18 mouse cellular contexts compared by ENCODE assay signal in the genomic region with DNA sequence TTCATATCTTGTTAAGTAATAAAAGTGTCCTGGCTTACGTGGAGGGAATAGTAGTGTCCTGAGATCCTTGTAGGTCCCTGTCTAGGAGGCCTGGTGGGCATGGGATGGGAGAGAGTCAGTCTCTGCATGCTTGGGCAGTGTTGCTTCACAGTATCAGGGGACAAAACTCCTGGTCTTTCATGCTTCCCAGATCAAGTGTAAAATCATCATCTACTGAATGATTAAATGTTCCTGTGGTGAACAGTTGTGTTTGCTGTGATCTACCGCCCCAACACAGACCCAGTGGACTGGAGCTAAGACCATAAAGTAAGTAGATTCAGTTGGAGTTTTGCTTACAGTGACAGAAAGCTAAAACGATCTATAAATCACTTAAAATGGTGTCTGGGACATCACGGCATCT.
"Had no signal": no experiment of that assay in that cellular context is flagged by ENCODE, and none has a peak within 500 bp of the region (broad histone marks: within the 10 kb centered on the region; RNA-seq: fewer than 3 reads in every experiment).

No protein-coding gene starts in this region.

- H3K4me3 ChIP-seq: midbrain, embryonic 10.5 days; midbrain, embryonic 12.5 days; myocyte; neural tube, embryonic 13.5 days; neural tube, embryonic 15.5 days had no signal

- DNase-seq: lung, embryonic 14.5 days; lung, postnatal 10 days; lung, postnatal 4 days; midbrain, embryonic 14.5 days; retina, postnatal 1 day; right cerebral cortex, adult 18-20 months; right cerebral cortex, postnatal 25 days; right cerebral cortex, postnatal 4 days; spleen, adult 18-20 months; thymus, adult 18-20 months; thymus, postnatal 14 days; thymus, postnatal 36 days had no signal

- ATAC-seq: midbrain, embryonic 16.5 days had no signal

- H3K4me1 ChIP-seq: midbrain, embryonic 10.5 days; midbrain, embryonic 12.5 days; neural tube, embryonic 15.5 days had no signal

- H3K9me3 ChIP-seq: midbrain, embryonic 10.5 days; neural tube, embryonic 13.5 days; neural tube, embryonic 15.5 days had no signal

- H3K9ac ChIP-seq: lung, embryonic 14.5 days; midbrain, embryonic 12.5 days; neural tube, embryonic 13.5 days; neural tube, embryonic 15.5 days had no signal

- H3K27ac ChIP-seq: midbrain, embryonic 10.5 days; midbrain, embryonic 12.5 days; neural tube, embryonic 13.5 days; neural tube, embryonic 15.5 days had no signal

- H3K36me3 ChIP-seq: midbrain, embryonic 10.5 days; midbrain, embryonic 12.5 days; neural tube, embryonic 13.5 days; neural tube, embryonic 15.5 days had no signal

- H3K4me2 ChIP-seq: lung, embryonic 14.5 days; midbrain, embryonic 12.5 days; neural tube, embryonic 13.5 days; neural tube, embryonic 15.5 days had no signal

- H3K27me3 ChIP-seq: midbrain, embryonic 12.5 days; neural tube, embryonic 13.5 days; neural tube, embryonic 15.5 days had no signal
